Mouse (Mus musculus): ENCODE data around the gene Uts2r. TPM values are rescaled to one million over a fixed set of nuclear protein-coding genes. Genes with fewer than 3 reads are reported as not detected.
A peak's percentile ranks its signal among the peaks of the same experiment; 100 is the strongest.

Gene Uts2r
- polyA plus RNA-seq, 1 experiment from 2014 or later, result not detected

DNA sequence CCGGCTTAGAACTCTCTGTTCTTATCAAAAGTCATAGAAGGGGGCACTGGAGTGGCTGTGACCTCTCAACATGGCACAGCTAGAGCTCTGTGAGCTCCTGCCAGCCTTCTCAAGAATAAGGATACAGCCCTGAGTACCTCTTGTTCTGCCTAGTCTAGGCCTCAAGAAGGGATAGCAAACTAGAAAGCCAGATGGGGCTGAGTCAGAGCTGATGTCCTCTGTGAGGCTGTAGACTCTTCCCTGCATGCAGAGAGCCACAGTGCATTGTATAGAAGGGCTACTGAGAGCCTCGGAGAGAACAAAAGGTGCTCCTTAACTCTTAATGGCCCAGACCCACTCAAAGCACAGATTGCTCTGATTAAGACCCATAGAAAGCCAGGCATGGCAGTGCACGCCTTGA lies 14.2 kb downstream of the Uts2r start:
- Histone ChIP-seq H3K4me1 (peaks cover 5% of the 10 kb centered on the region; the same call in 1 of the 2 replicates), H3K27me3 (no peaks in the 10 kb centered on the region), H3K27ac (no peak overlapping the region), H3K4me3 (no peak overlapping the region), H3K36me3 (no peaks in the 10 kb centered on the region), H3K9me3 (no peaks in the 10 kb centered on the region), H3K4me2 (no peak overlapping the region), H3K9ac (no peak overlapping the region)
- WGBS, result 38% methylated on average over 3 of the region's 3 CpGs
- no peak for ATAC-seq (ENCODE audit: insufficient number of reproducible peaks, insufficient read depth, low FRiP score, low TSS enrichment, low read depth)

DNA sequence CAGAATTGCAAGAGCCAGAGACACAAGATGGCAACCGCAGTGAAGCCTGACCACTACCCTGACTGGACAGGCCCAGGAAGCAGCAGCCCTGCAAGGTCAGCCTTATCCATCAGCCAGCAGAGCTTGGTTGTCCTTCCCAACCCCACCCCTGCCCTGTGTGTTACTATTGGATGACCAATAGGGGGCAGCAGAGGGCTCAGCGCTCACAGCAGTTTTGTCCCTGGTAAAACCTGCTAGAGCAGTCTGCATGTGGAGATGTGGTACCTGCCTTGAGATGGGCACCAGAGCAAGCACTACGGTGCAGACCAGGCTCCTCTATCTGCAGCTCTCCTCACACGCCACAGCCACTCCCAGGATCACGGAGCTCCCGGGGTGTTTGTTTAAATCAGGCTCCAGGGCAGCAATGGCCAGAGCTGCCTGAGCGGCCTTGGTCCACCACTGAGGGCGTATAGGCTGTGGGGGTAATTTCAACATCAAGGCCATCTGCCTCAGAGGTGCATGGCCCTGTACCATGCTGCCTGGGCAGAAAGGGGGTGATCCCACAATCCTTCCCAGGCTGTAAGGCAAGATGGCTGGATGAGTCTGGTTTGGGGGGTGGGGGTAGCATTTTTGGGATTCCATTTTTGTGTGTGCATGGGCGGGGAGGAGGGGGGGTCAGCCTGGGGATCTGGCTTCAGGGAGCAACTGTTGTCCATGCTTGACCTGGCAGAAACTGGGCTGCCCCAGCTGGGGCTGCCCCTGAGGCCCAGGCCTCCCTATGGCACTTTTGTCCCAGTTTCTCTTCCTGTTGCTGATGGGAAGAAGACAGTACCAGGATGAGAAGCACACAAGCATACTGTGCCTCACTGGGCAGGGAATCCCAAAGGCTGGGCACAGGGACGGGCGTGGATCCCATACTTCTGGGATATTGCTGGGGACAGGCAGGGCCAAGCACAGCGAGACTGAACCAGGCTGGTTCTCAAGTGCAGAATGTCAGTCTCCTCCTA lies 16.5 kb downstream of the Uts2r start:
- 0 out of 2 replicates have a peak, but pooled peaks have one; percentile 34 for ATAC-seq (ENCODE audit: insufficient number of reproducible peaks, insufficient read depth, low FRiP score, low TSS enrichment, low read depth)
- WGBS, result 57% methylated on average over 12 of the region's 12 CpGs
- H3K27me3 ChIP-seq, result no peaks in the 10 kb centered on the region
- H3K4me2 ChIP-seq, result no peak overlapping the region
- no peak overlapping the region for H3K4me3 ChIP-seq
- H3K36me3 ChIP-seq, result no peaks in the 10 kb centered on the region
- H3K27ac ChIP-seq, result no peak overlapping the region
- H3K9me3 ChIP-seq, result no peaks in the 10 kb centered on the region
- no peak overlapping the region for H3K9ac ChIP-seq
- peaks cover 5% of the 10 kb centered on the region; the same call in 1 of the 2 replicates for H3K4me1 ChIP-seq

- Histone ChIP-seq H3K4me2 (no peak overlapping the region), H3K4me3 (no peak overlapping the region), H3K36me3 (peaks cover 16% of the 10 kb centered on the region; the same call in 1 of the 2 replicates), H3K4me1 (no peaks in the 10 kb centered on the region), H3K9me3 (no peaks in the 10 kb centered on the region), H3K9ac (no peak overlapping the region), H3K27me3 (no peaks in the 10 kb centered on the region), H3K27ac (no peak overlapping the region)
- WGBS, result 82% methylated on average over 3 of the region's 3 CpGs
- no peak for ATAC-seq (ENCODE audit: insufficient number of reproducible peaks, insufficient read depth, low FRiP score, low TSS enrichment, low read depth)
These were observed 29.6 kb downstream of the Uts2r start for GRCm38 (mm10) chr11:121189681-121190080.

GRCm38 (mm10) chr11:121192742-121193141 lies 32.7 kb downstream of the Uts2r start:
- no peak for ATAC-seq (ENCODE audit: insufficient number of reproducible peaks, insufficient read depth, low FRiP score, low TSS enrichment, low read depth)
- Histone ChIP-seq H3K27me3 (no peaks in the 10 kb centered on the region), H3K36me3 (0 out of 2 replicates have a peak, but pooled peaks cover 21% of the 10 kb centered on the region), H3K27ac (no peak overlapping the region), H3K4me3 (no peak overlapping the region), H3K9me3 (no peaks in the 10 kb centered on the region), H3K9ac (no peak overlapping the region), H3K4me1 (no peaks in the 10 kb centered on the region), H3K4me2 (no peak overlapping the region)
- 82% methylated on average over 2 of the region's 2 CpGs for WGBS

GRCm38 (mm10) chr11:121193415-121193814 lies 33.3 kb downstream of the Uts2r start:
- Histone ChIP-seq H3K4me3 (no peak overlapping the region), H3K27ac (no peak overlapping the region), H3K36me3 (0 out of 2 replicates have a peak, but pooled peaks cover 19% of the 10 kb centered on the region), H3K9ac (no peak overlapping the region), H3K4me2 (no peak overlapping the region), H3K27me3 (no peaks in the 10 kb centered on the region), H3K4me1 (no peaks in the 10 kb centered on the region), H3K9me3 (no peaks in the 10 kb centered on the region)
- ATAC-seq (ENCODE audit: insufficient number of reproducible peaks, insufficient read depth, low FRiP score, low TSS enrichment, low read depth), result no peak
- WGBS, result 70% methylated on average over 3 of the region's 3 CpGs

DNA sequence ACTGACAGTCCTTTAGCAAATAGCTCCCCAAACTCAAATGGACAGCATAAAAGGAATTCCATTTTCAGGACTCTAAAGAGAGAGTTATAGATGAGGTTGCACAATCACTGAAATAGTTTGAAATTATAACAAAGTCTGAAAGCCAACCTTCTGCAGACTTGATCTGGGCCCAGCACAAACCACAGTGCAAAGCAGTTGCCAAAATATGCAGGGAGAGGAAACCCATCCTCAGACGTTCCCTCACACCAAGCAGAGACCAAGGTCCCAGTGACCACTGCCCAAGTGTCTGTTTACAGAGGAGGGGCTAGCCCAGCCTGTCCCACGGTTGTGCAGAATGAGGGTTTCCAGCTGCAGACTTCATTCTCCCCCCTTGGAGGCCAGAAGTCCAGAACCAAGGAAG lies 38.6 kb downstream of the Uts2r start:
- H3K4me3 ChIP-seq, result no peak overlapping the region
- no peaks in the 10 kb centered on the region for H3K9me3 ChIP-seq
- no peak for ATAC-seq (ENCODE audit: insufficient number of reproducible peaks, insufficient read depth, low FRiP score, low TSS enrichment, low read depth)
- H3K4me2 ChIP-seq, result no peak overlapping the region
- WGBS, result 34% methylated on average over 2 of the region's 2 CpGs
- H3K27me3 ChIP-seq, result no peaks in the 10 kb centered on the region
- 0 out of 2 replicates have a peak, but pooled peaks cover 16% of the 10 kb centered on the region for H3K36me3 ChIP-seq
- no peak overlapping the region for H3K27ac ChIP-seq
- no peak overlapping the region for H3K9ac ChIP-seq
- H3K4me1 ChIP-seq, result peaks cover 4% of the 10 kb centered on the region; the same call in 1 of the 2 replicates

- Histone ChIP-seq H3K27me3 (no peaks in the 10 kb centered on the region), H3K9me3 (no peaks in the 10 kb centered on the region), H3K9ac (no peak overlapping the region), H3K4me1 (peaks cover 8% of the 10 kb centered on the region; the same call in 1 of the 2 replicates), H3K27ac (no peak overlapping the region), H3K36me3 (0 out of 2 replicates have a peak, but pooled peaks cover 10% of the 10 kb centered on the region), H3K4me2 (no peak overlapping the region), H3K4me3 (no peak overlapping the region)
- WGBS, result 70% methylated on average over 4 of the region's 4 CpGs
- no peak for ATAC-seq (ENCODE audit: insufficient number of reproducible peaks, insufficient read depth, low FRiP score, low TSS enrichment, low read depth)
These were observed 39.8 kb downstream of the Uts2r start for GRCm38 (mm10) chr11:121199851-121200250.

GRCm38 (mm10) chr11:121200781-121201180 lies 40.7 kb downstream of the Uts2r start:
- Histone ChIP-seq H3K4me3 (no peak overlapping the region), H3K9ac (no peak overlapping the region), H3K4me2 (no peak overlapping the region), H3K36me3 (0 out of 2 replicates have a peak, but pooled peaks cover 7% of the 10 kb centered on the region), H3K9me3 (no peaks in the 10 kb centered on the region), H3K27ac (no peak overlapping the region), H3K4me1 (peaks cover 14% of the 10 kb centered on the region), H3K27me3 (no peaks in the 10 kb centered on the region)
- ATAC-seq (ENCODE audit: insufficient number of reproducible peaks, insufficient read depth, low FRiP score, low TSS enrichment, low read depth), result no peak
- 91% methylated on average over 6 of the region's 6 CpGs for WGBS

DNA sequence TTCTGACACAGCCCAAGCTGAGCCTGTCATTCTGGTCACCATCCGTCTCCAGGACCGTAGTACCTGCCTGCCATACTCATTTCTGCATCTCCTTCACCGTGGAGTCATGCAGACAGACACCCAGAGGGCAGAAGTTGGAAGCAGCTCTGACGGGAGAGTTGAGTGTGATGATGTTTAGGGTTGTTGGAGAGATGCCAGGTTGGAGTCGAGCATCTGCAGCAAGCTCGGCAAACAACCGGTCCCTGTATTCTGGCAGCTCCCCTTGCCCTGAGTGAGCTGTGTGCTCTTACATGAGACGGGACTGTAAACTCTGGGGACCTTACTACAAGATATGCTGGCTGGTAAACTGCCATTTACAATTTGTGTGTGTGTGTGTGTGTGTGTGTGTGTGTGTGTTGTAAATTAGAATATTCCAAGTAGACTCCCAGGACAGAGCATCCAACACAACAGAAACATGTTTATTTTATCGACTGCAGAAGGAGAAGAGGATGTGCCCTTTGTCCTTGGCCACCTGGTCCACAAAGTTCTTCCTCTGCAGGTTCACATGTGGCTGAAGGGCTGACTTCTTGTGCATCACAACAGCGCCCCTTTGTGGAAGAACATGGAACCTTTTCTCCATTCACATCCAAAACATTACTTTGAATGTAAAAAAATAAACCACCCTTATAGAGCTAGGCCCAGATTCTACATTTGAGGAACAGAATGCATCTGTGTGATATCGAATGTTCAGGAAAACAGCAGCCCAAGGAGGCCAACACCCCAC lies 41.5 kb downstream of the Uts2r start:
- H3K36me3 ChIP-seq, result no peaks in the 10 kb centered on the region
- no peak for ATAC-seq (ENCODE audit: insufficient number of reproducible peaks, insufficient read depth, low FRiP score, low TSS enrichment, low read depth)
- WGBS, result 48% methylated on average over 11 of the region's 11 CpGs

DNA sequence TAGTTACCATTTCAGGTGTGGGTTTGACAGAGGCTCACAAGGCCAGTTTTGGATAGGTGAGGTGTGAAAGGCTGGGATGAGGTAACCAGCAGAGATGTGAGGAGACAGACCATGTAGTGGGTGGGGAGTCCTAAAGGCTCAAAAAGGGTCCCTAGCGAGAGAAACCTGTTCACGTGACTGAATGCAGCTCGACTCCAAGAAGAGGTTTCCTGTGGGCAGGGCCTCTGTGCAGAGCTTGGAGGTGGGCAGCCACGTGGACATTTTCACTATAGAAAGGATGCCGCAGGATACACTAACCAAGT lies 43.7 kb downstream of the Uts2r start:
- Histone ChIP-seq H3K9ac (peak overlapping the region; percentile 78), H3K36me3 (peaks cover 14% of the 10 kb centered on the region), H3K4me2 (peak overlapping the region; percentile 79), H3K27ac (peak overlapping the region; percentile 82; the same call in 1 of the 2 replicates), H3K9me3 (no peaks in the 10 kb centered on the region), H3K4me1 (peaks cover 14% of the 10 kb centered on the region), H3K4me3 (peak overlapping the region; percentile 74), H3K27me3 (no peaks in the 10 kb centered on the region)
- ATAC-seq (ENCODE audit: insufficient number of reproducible peaks, insufficient read depth, low FRiP score, low TSS enrichment, low read depth), result no peak
- WGBS, result 0% methylated on average over 5 of the region's 5 CpGs

More for the DNA sequence above, 41.5 kb downstream of the Uts2r start:
- peaks cover 14% of the 10 kb centered on the region for H3K4me1 ChIP-seq
- H3K4me2 ChIP-seq, result no peak overlapping the region
- H3K27me3 ChIP-seq, result no peaks in the 10 kb centered on the region
- no peaks in the 10 kb centered on the region for H3K9me3 ChIP-seq
- H3K9ac ChIP-seq, result no peak overlapping the region
- no peak overlapping the region for H3K27ac ChIP-seq
- H3K4me3 ChIP-seq, result no peak overlapping the region

- Histone ChIP-seq H3K9me3 (no peaks in the 10 kb centered on the region), H3K36me3 (peaks cover 16% of the 10 kb centered on the region), H3K9ac (peak within 1 kb of the TSS; percentile 78), H3K4me3 (peak within 1 kb of the TSS; percentile 74), H3K4me2 (peak within 1 kb of the TSS; percentile 79), H3K4me1 (peaks cover 14% of the 10 kb centered on the region), H3K27me3 (no peaks in the 10 kb centered on the region), H3K27ac (peak within 1 kb of the TSS; percentile 82)
- WGBS, result under 1% methylated on average over 65 of the region's 70 CpGs
- ATAC-seq (ENCODE audit: insufficient number of reproducible peaks, insufficient read depth, low FRiP score, low TSS enrichment, low read depth), result peak; percentile 98
These were observed 44.3 kb downstream of the Uts2r start, which contains the start of the genes Hexdc and Ogfod3 for GRCm38 (mm10) chr11:121204161-121205006. Hexdc (plus strand) TSS chr11:121204433. Ogfod3 (minus strand) TSS chr11:121204711.

Measured in embryonic facial prominence, embryonic 13.5 days (tissue).